Mouse (Mus musculus) heart, embryonic 10.5 days (tissue): ENCODE measurements at regions not wholly inside any gene's neighbourhood (a gene's known extent, or its start where the extent isn't known, plus 50 kb on each side); places are given as distances from the start of the nearest gene placed in this dataset.

ENCODE experiments used
- DNase-seq: peaks from one replicate; pipeline ENCODE4 v3.0.0-alpha.2; 2017; ENCODE audit warnings: low spot score
- H3K27ac ChIP-seq: fragments of 300-500 bp; sonication (generic); 2 replicates; pipeline ENCODE4 v1.5.1; 2016; ENCODE audit warnings: mild to moderate bottlenecking
- H3K27me3 ChIP-seq: fragments of 300-500 bp; sonication (generic); 2 replicates; pipeline ENCODE4 v1.6.1; 2016; ENCODE audit warnings: mild to moderate bottlenecking; ENCODE audit not compliant: poor library complexity, insufficient read depth, severe bottlenecking
- H3K36me3 ChIP-seq: fragments of 300-500 bp; sonication (generic); 2 replicates; pipeline ENCODE4 v1.6.1; 2016; ENCODE audit warnings: mild to moderate bottlenecking, moderate library complexity
- H3K4me1 ChIP-seq: fragments of 300-500 bp; sonication (generic); 2 replicates; pipeline ENCODE4 v1.6.1; 2016; ENCODE audit warnings: mild to moderate bottlenecking
- H3K4me3 ChIP-seq: fragments of 300-500 bp; sonication (generic); 2 replicates; pipeline ENCODE4 v1.5.1; 2016; ENCODE audit warnings: mild to moderate bottlenecking, moderate library complexity
- H3K9me3 ChIP-seq: fragments of 300-500 bp; sonication (generic); 2 replicates; pipeline ENCODE4 v1.6.1; 2016; ENCODE audit warnings: mild to moderate bottlenecking, moderate library complexity
- WGBS: fragments of 180-500 bp; shearing (Covaris S2); methylation state at CpG from one replicate; pipeline ENCODE4 v1.1.7; 2016; 5-methylcytosine and 5-hydroxymethylcytosine counted together

- H3K36me3 ChIP-seq: no peaks in the 10 kb centered on the region
- H3K9me3 ChIP-seq: no peaks in the 10 kb centered on the region
- no peaks in the 10 kb centered on the region for H3K4me1 ChIP-seq
- no peak overlapping the region for H3K27ac ChIP-seq
- H3K27me3 ChIP-seq: no peaks in the 10 kb centered on the region
- DNase-seq: no peak
- no peak overlapping the region for H3K4me3 ChIP-seq
- 83% methylated on average over 6 of the region's 6 CpGs for WGBS
Observed at GRCm38 (mm10) chr1:144085530-144086520, 81.9 kb upstream of the Rgs2 start.

DNA sequence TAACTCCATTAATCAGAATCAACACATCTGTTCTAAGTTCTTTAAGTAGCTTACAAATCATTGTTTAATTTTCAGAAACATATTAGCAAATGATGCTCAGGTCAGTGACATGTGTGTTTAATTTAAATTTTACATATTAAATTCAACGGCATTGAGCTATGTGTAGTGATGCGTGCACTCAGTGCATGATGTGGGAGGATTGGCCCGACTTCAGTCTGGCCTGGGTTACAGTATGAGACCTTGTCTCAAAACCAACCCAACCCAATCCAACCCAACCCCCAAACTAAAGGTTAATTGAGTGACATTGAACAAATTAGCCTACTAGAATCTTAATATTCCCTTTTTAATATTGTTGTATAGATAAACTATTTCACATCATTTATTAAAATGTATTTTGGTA lies 75.0 kb upstream of the Rgs2 start:
- H3K27ac ChIP-seq: no peak overlapping the region
- no peak for DNase-seq
- WGBS: 85% methylated on average over 3 of the region's 3 CpGs
- H3K36me3 ChIP-seq: no peaks in the 10 kb centered on the region
- H3K4me1 ChIP-seq: no peaks in the 10 kb centered on the region
- no peak overlapping the region for H3K4me3 ChIP-seq
- no peaks in the 10 kb centered on the region for H3K27me3 ChIP-seq
- no peaks in the 10 kb centered on the region for H3K9me3 ChIP-seq

GRCm38 (mm10) chr1:144078446-144078845 lies 74.5 kb upstream of the Rgs2 start:
- DNase-seq: no peak
- Histone ChIP-seq H3K36me3 (no peaks in the 10 kb centered on the region), H3K27me3 (no peaks in the 10 kb centered on the region), H3K4me3 (no peak overlapping the region), H3K4me1 (no peaks in the 10 kb centered on the region), H3K9me3 (no peaks in the 10 kb centered on the region), H3K27ac (no peak overlapping the region)
- WGBS: 73% methylated on average over 1 of the region's 1 CpGs

- H3K27me3 ChIP-seq: no peaks in the 10 kb centered on the region
- WGBS: 55% methylated on average over 4 of the region's 4 CpGs
- no peak overlapping the region for H3K4me3 ChIP-seq
- H3K4me1 ChIP-seq: no peaks in the 10 kb centered on the region
- H3K9me3 ChIP-seq: no peaks in the 10 kb centered on the region
- H3K36me3 ChIP-seq: no peaks in the 10 kb centered on the region
- no peak overlapping the region for H3K27ac ChIP-seq
- DNase-seq: no peak
Observed at GRCm38 (mm10) chr1:144075991-144076390, 72.0 kb upstream of the Rgs2 start.

- Histone ChIP-seq H3K4me1 (no peaks in the 10 kb centered on the region), H3K36me3 (no peaks in the 10 kb centered on the region), H3K9me3 (no peaks in the 10 kb centered on the region), H3K27ac (no peak overlapping the region), H3K4me3 (no peak overlapping the region), H3K27me3 (no peaks in the 10 kb centered on the region)
- 86% methylated on average over 3 of the region's 3 CpGs for WGBS
- DNase-seq: no peak
Observed at GRCm38 (mm10) chr1:144061283-144061682, 57.3 kb upstream of the Rgs2 start.

DNA sequence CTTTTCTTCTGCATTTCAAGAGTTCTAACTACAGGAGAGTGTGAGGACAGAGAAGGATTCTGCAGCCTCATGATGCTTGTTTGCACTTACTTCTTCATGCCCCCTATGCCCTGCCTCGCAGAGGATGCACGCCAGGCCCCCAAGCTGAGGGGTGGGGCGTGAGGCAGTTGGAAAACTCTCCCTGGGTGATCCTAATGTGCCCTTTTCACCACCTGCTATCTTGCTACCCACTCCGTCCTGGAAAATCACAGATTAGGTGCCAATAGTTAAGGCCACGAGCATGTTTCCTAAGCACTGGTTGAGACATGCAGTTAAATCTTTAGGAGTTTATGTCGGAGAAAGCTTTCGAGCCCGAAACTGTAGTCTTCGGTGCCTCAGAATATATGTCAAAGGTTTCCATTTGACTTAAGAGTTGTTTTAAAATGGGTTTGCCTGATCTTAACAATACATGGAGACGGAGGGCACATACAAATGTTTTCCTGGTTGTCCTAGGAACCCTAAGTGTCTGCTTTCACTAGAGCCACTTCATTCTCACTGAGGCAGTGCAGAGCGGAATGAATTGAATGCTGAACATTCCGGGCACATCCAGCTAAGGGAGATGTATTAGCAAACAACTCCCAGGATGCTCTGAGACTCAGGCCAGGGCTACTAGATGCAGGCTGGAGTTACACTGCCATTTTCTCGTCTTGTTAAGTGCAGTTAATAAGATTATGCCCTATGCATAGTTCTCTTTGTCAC lies 51.7 kb upstream of the Rgs2 start:
- 50% methylated on average over 13 of the region's 13 CpGs for WGBS
- DNase-seq: peak; percentile 84
- Histone ChIP-seq H3K36me3 (no peaks in the 10 kb centered on the region), H3K4me3 (no peak overlapping the region), H3K27ac (peak overlapping the region; percentile 81), H3K4me1 (peaks cover 3% of the 10 kb centered on the region; the same call in 1 of the 2 replicates), H3K27me3 (no peaks in the 10 kb centered on the region), H3K9me3 (no peaks in the 10 kb centered on the region)
